Mouse (Mus musculus) kidney, embryonic 16.5 days (tissue): Measurements from ENCODE around the gene 5730480H06Rik. TPM values are rescaled to one million over a fixed set of nuclear protein-coding genes. Genes with fewer than 3 reads are reported as not detected.

Experiments
- ATAC-seq: fragments of 200-750 bp; cut with Nextera tagmentation; 2 replicates; pipeline ENCODE4 v1.8.0; 2017; ENCODE audit warnings: moderate TSS enrichment; ENCODE audit not compliant: low FRiP score, low TSS enrichment
- H3K27ac ChIP-seq: fragments of 300-500 bp; sonication (generic); 2 replicates; pipeline ENCODE4 v1.5.1; 2014; ENCODE audit warnings: low read length
- H3K27me3 ChIP-seq: fragments of 300-500 bp; sonication (generic); 2 replicates; pipeline ENCODE4 v1.6.1; 2014; ENCODE audit warnings: low read length, control low read depth, mixed read lengths; ENCODE audit not compliant: insufficient read depth
- H3K36me3 ChIP-seq: fragments of 300-500 bp; sonication (generic); 2 replicates; pipeline ENCODE4 v1.6.1; 2014; ENCODE audit warnings: low read length, control low read depth, mixed read lengths; ENCODE audit not compliant: insufficient read depth
- H3K4me1 ChIP-seq: fragments of 300-500 bp; sonication (generic); 2 replicates; pipeline ENCODE4 v1.6.1; 2014; ENCODE audit warnings: low read length, control low read depth, mixed read lengths; ENCODE audit not compliant: insufficient read depth
- H3K4me2 ChIP-seq: fragments of 300-500 bp; sonication (generic); replicated peaks from 2 replicates; pipeline ENCODE4 v1.6.1; 2014; ENCODE audit warnings: low read depth, low read length
- H3K4me3 ChIP-seq: fragments of 300-500 bp; sonication (generic); 2 replicates; pipeline ENCODE4 v1.5.1; 2014; ENCODE audit warnings: mild to moderate bottlenecking, low read length
- H3K9ac ChIP-seq: fragments of 300-500 bp; sonication (generic); replicated peaks from 2 replicates; pipeline ENCODE4 v1.6.1; 2014; ENCODE audit warnings: low read length
- H3K9me3 ChIP-seq: fragments of 300-500 bp; sonication (generic); 2 replicates; pipeline ENCODE4 v1.6.1; 2016; ENCODE audit warnings: low read length, control low read depth
- WGBS: fragments of 180-500 bp; shearing (Covaris S2); extraction: QIAGEN DNeasy Blood & Tissue Kit; methylation state at CpG from one replicate; pipeline ENCODE4 v1.1.7; 2014; 5-methylcytosine and 5-hydroxymethylcytosine counted together
- polyA plus RNA-seq: library from polyadenylated mRNA; unstranded; fragments of >200 nt; fragmentation: Nextera tagmentation; extraction: Ambion mirVana; gene quantifications from 2 replicates; pipeline ENCODE4 v1.2.1, GENCODE M21; 2015

Gene 5730480H06Rik
- polyA plus RNA-seq = 24.2 and 28.2 TPM in 2 replicates

DNA sequence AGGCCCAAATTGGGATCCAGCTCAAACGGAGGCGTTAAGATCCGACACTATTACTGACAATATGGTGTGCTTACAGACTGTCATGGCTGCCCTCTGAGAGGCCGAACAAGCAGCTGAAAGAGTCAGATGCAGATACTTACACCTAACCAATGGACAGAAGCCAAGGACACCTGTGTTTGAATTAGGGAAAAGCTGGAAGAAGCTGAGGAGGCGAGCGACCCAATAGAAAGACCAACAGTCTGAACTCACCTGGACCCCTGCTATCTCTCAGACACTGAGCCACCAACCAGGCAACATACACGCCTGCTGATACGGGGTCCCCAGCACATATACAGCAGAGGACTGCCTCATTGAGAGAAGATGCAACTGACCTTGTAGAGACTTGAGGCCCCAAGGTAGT, at the start of gene 5730480H06Rik:
TSS of gene 5730480H06Rik (plus strand) at position 301 of the 400 bp plus-strand sequence.
- H3K36me3 ChIP-seq = no peaks in the 10 kb centered on the region
- H3K4me3 ChIP-seq = no peak within 1 kb of the TSS
- WGBS = 94% methylated on average over 8 of the region's 8 CpGs
- H3K9ac ChIP-seq = no peak within 1 kb of the TSS
- H3K4me1 ChIP-seq = no peaks in the 10 kb centered on the region
- H3K27ac ChIP-seq = no peak within 1 kb of the TSS
- no peak within 1 kb of the TSS for H3K4me2 ChIP-seq
- H3K27me3 ChIP-seq = no peaks in the 10 kb centered on the region
- no peaks in the 10 kb centered on the region for H3K9me3 ChIP-seq
- no peak for ATAC-seq

DNA sequence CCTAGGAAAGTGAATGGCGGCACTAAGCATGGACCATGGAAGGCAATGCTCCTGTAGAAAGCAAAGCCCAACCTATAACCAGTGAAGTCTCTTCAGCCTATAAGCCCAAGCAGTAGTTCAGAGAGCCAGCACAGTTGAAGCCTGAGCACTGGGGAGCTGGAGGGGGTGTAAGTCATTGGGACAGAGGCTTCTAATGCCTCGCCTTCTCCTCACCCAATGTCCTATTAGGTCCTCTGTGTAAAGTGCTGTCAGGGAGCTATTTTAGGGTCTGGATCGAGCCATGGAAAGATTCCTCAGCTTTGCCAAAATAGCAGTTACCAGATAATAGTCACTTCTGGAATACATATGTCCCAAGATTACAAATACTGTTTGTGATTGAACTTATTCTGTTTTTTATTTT, 26.6 kb upstream of the 5730480H06Rik start:
- Histone ChIP-seq H3K9ac (no peak overlapping the region), H3K4me2 (no peak overlapping the region), H3K4me3 (no peak overlapping the region), H3K27ac (no peak overlapping the region), H3K36me3 (peaks cover 24% of the 10 kb centered on the region; the same call in 1 of the 2 replicates), H3K27me3 (no peaks in the 10 kb centered on the region), H3K9me3 (no peaks in the 10 kb centered on the region), H3K4me1 (no peaks in the 10 kb centered on the region)
- no peak for ATAC-seq
- WGBS = 89% methylated on average over 3 of the region's 3 CpGs

DNA sequence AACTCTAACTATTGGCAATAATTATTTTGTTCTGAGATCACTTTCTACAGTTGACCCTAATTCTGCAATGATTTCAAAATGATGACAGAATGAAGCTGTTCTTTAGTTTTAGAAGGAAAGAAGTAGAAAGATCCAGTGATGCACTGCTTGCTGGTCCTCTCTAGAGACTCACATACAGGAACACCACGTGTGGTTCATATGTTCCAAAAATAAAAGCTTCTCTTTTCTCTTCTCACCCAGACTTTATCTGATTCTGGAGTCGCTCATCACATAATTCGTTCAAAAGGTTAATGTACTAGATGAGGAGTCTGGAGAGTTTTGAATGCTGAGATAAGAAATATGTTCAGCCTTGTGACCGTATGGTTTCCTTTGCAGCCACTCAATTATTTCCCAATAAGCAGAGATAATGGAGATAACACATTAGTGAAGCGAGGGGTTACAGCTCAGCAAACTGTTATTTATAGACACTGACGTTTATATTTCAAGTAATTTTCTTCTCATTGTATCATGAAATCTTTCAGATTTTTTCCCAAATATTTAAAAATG, 12.6 kb upstream of the 5730480H06Rik start:
- Histone ChIP-seq H3K9ac (no peak overlapping the region), H3K4me2 (no peak overlapping the region), H3K4me3 (no peak overlapping the region), H3K27ac (no peak overlapping the region), H3K27me3 (no peaks in the 10 kb centered on the region), H3K4me1 (no peaks in the 10 kb centered on the region), H3K9me3 (no peaks in the 10 kb centered on the region), H3K36me3 (no peaks in the 10 kb centered on the region)
- ATAC-seq = no peak
- 55% methylated on average over 6 of the region's 6 CpGs for WGBS

DNA sequence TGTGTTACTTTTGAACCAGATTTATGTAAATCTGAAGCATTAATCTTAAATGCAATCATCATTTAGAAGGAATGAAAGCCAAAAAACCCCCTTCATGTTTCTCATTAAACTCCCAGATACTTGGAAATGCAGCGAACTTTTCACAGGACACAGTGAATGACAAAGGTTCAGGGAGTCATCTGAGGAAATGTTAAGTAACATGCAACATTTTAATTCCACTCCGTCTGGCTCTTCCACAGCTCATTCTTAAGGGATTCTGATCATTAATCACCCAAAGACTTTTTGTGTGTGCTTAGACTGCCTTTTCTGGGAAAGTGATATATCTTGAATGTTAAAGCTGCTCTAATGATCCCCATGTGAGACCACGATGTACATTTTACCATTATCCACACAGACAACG, 7.2 kb upstream of the 5730480H06Rik start:
- Histone ChIP-seq H3K4me1 (no peaks in the 10 kb centered on the region), H3K36me3 (no peaks in the 10 kb centered on the region), H3K9me3 (no peaks in the 10 kb centered on the region), H3K4me2 (no peak overlapping the region), H3K27ac (no peak overlapping the region), H3K27me3 (no peaks in the 10 kb centered on the region), H3K9ac (no peak overlapping the region), H3K4me3 (no peak overlapping the region)
- 50% methylated on average over 4 of the region's 4 CpGs for WGBS
- no peak for ATAC-seq

DNA sequence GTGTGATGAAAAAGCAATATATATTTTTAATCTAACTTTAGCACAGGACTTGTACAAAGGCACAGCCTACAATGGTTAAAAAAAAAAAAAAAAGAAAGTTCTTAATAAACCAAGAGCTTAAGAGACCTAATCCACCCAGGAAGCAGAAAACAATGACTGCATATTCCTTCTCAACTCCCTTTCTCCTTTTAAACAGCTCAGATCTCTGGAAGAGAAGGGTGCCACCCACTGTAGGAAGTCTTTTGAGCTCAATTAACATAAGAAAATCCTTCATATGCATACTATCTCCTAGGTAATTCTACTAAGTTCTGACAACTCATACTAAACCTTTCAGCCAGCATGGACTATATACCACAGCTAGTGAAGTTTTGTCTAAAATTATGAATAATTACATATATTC, 1.5 kb upstream of the 5730480H06Rik start:
- Histone ChIP-seq H3K9me3 (no peaks in the 10 kb centered on the region), H3K9ac (no peak overlapping the region), H3K36me3 (no peaks in the 10 kb centered on the region), H3K4me3 (no peak overlapping the region), H3K4me1 (no peaks in the 10 kb centered on the region), H3K27me3 (no peaks in the 10 kb centered on the region), H3K4me2 (no peak overlapping the region), H3K27ac (no peak overlapping the region)
- no peak for ATAC-seq

DNA sequence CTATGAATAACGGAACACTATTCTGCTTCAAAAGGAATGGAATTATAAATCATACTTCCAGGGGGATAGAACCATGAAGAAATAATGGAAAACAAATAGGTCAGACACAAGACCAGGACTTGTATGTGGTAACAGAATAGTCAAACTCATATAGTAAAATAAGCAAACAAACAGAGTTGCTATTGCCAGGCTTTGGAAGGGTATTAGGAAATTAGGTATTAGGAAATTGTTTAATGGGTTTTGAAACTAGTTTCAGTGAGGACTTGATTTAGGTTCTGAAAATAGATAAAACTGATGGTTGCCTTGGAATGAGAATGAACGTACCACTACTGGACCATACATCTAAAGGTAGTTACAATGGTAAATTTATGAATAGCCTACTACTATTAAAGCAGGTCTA, 2.0 kb downstream of the 5730480H06Rik start:
- Histone ChIP-seq H3K4me2 (no peak overlapping the region), H3K4me1 (0 out of 2 replicates have a peak, but pooled peaks cover 7% of the 10 kb centered on the region), H3K36me3 (no peaks in the 10 kb centered on the region), H3K27ac (no peak overlapping the region), H3K9me3 (no peaks in the 10 kb centered on the region), H3K9ac (no peak overlapping the region), H3K4me3 (no peak overlapping the region), H3K27me3 (no peaks in the 10 kb centered on the region)
- 91% methylated on average over 2 of the region's 2 CpGs for WGBS
- no peak for ATAC-seq

DNA sequence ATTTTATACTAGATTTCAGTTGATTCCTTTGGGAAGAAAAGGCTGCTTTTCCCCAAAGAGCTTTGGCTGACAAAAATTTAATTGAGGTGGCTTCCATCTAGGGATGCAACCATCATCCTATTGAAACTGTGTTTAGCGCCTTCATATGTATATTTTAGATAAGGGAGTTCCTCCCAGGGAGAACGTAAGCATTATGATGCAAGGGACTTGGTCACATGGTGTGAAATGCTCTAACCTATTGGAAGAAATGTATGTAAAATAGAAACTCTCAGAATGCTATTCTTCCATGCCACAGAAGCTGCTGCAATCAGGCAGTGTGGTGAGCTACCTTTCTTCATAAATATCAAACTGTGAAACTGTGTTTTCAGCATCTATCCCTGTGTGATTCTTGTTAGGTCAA, 3.1 kb downstream of the 5730480H06Rik start:
- Histone ChIP-seq H3K4me3 (no peak overlapping the region), H3K4me2 (no peak overlapping the region), H3K9me3 (no peaks in the 10 kb centered on the region), H3K9ac (no peak overlapping the region), H3K27ac (no peak overlapping the region), H3K36me3 (no peaks in the 10 kb centered on the region), H3K27me3 (no peaks in the 10 kb centered on the region), H3K4me1 (0 out of 2 replicates have a peak, but pooled peaks cover 7% of the 10 kb centered on the region)
- WGBS = 93% methylated on average over 2 of the region's 2 CpGs
- no peak for ATAC-seq

DNA sequence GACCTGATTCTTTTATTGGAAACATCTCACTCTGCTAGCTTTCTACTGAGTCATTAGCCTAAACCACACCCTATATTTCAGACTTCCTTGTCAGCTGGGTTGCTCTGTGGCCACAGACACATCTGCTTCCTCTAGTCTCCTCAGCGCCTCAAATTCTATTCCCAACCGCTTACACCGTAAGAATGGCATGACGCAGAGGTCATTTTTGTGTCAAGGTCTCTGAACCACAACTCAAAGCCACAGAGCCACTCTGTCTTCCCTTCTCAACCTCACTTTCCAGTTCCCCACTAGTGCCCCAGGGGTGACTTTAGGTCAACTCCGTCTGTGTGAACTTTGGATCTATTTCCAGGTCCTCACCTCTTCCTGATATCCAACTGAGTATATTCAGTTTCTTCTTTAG, 3.7 kb downstream of the 5730480H06Rik start:
- ATAC-seq = no peak
- WGBS = 56% methylated on average over 5 of the region's 5 CpGs
- H3K4me1 ChIP-seq = 0 out of 2 replicates have a peak, but pooled peaks cover 7% of the 10 kb centered on the region

DNA sequence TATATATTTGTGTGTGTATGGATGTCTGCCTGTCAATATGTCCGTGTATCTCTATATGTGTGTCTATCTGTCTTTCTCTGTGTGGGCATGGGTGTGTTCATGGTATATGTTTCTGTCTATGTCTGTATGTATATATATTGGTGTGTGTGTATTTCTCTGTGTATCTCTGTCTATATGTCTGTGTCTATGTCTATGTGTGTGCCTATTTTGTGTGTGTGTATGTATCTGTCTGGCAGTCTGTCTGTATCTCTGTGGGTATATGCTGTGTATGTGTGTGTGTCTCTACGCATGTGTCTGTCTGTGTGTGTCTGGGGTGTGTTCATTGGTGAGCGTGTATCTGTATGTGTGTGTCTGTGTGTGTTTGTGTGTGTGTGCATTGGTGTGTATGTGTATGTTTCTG, 5.7 kb downstream of the 5730480H06Rik start:
- Histone ChIP-seq H3K36me3 (no peaks in the 10 kb centered on the region), H3K4me1 (peaks cover 10% of the 10 kb centered on the region; the same call in 1 of the 2 replicates), H3K27me3 (no peaks in the 10 kb centered on the region), H3K4me2 (no peak overlapping the region), H3K27ac (no peak overlapping the region), H3K9me3 (no peaks in the 10 kb centered on the region), H3K4me3 (no peak overlapping the region), H3K9ac (no peak overlapping the region)
- 87% methylated on average over 3 of the region's 3 CpGs for WGBS
- peak; percentile 30; the same call in 1 of the 2 replicates for ATAC-seq

More for the DNA sequence above, 3.7 kb downstream of the 5730480H06Rik start:
- Histone ChIP-seq H3K36me3 (no peaks in the 10 kb centered on the region), H3K9ac (no peak overlapping the region), H3K9me3 (no peaks in the 10 kb centered on the region), H3K4me2 (no peak overlapping the region), H3K4me3 (no peak overlapping the region), H3K27me3 (no peaks in the 10 kb centered on the region), H3K27ac (no peak overlapping the region)

DNA sequence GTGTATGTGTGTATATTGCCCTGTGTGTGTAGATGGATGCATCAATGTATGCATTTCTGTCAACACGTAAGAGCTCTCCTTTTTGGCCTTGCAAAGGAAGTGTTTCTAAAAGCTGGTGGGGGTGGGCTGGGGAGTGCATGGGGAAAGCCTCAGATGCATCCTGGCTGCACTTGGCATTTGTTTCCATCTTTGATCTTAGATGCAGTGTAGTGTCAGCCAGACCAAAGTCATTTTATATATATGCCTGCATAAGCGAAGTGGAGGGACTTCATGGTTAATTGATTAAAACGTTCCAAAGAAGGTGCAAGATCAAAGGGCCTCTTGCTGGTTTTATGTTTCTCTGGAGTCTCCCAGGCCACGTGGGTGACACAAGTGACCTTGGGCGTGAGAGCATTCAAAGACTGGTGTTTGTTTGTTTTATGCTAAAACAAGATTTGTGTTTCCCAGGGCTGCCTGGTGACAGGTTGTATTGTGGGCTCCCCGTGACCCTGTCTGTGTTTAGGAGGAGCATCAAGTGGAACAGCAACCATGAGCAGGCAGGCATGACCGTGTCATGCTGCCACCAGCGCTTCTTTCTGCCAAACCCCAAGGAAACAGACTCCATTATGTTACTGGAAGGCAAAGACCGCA, 6.2 kb downstream of the 5730480H06Rik start:
- H3K4me1 ChIP-seq = peaks cover 11% of the 10 kb centered on the region; the same call in 1 of the 2 replicates
- H3K4me3 ChIP-seq = no peak overlapping the region
- no peaks in the 10 kb centered on the region for H3K9me3 ChIP-seq
- no peaks in the 10 kb centered on the region for H3K36me3 ChIP-seq
- H3K27me3 ChIP-seq = no peaks in the 10 kb centered on the region
- H3K4me2 ChIP-seq = no peak overlapping the region
- H3K9ac ChIP-seq = no peak overlapping the region
- 11% methylated on average over 9 of the region's 9 CpGs for WGBS
- no peak overlapping the region for H3K27ac ChIP-seq
- peak; percentile 95 for ATAC-seq
